Mouse (Mus musculus) ES-CJ7 (cell line): ENCODE data around the gene Adprhl2.

Experiments used
- DNase-seq: peaks from one replicate; pipeline ENCODE4 v3.0.0; 2011; ENCODE audit warnings: low read depth, low spot score

The Adprhl2 gene

DNA sequence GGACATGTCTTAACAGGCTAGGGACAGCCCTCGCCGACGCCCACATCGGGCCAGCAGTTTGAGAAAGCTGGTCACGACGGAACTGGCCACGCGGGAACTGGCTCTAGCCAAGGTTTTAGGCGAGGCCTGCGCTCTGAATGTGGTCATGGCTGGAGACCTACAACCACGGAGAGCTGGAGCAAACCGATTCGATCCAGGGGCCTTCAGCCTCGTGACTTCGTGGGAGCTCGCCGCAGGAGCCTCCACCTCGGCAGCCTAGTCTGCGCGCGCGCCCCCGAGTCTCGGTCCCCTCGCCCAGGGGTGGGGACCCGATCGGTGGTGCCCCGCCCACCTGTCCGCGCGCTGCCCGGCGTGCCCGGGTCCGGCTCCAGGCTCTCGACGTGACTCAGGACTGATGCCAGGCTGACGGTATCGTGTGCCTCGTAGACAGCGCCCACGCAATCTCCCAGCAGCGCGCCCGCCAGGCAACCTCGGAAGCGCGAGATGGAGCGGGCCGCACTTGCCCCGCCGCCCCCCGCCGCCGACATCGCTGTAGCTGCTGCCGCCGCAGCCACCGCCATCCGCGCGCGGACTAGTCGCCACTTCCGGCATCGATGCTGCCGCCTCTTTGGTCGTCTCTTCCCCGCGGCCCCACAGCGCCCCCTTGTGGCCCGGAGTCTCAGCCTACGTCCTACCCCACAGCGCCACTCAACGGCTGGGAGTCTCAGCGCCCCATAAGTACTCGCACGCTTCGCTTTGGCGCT lies at the start of gene Adprhl2:
Gene Adprhl2 (minus strand): TSS at position 593 of the 743 bp plus-strand sequence.
- DNase-seq, result peak; percentile 98

DNA sequence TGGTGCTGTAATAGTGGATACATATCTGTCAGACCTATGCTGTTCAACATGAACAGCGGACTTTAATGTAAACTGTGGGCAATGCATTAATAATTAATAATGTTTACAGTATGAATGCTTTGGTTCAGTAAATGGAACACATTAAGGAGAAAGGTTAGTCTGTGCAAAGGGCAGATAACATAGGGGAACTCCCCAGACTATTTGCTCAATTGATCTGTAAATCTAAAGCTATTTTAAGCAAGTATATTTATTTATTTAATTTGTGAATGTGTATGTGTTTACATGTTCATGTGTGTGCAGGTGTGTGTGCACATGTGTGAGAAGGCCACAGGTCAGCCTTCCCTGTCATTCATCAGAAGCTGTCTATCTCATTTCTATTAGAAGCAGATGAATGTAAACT lies 38.6 kb upstream of the Adprhl2 start:
- no peak for DNase-seq

DNA sequence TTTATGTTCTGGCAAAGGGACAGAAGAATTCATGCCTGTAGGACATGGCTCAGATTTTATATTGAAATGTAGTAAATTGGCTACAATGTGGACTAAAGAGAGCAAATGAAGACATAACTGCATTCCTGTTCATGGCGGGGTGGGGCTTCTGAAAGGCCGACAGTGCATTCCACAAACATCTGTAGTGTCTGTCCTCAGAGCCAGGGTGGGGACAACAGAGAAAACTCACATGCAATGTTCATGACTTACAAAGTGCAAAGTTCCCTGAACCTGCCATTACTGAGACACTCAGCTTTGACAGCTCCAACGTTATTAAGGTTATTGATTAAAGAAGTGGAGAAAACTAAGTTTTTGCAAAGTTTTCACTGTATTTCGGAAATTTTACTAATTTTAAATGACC lies 21.9 kb upstream of the Adprhl2 start:
- no peak for DNase-seq

DNA sequence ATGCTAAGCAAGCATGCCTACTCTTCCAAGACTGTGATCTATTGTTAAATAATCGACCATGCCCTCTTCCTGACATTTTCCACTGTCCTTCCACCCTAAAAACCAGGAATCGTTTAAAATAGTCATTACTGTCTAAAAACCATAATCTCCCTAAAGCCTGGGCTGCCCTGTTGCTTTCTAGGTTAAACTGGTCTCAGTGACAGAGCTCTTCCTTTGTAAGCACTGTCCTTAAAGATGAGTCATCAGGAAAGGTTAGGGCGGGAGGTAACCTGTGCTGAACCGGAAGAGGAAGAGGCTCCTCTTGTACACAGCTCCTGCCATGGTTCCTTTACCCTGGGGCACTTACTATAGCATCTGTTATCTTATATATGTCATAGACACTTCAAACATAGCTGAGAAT lies 18.0 kb upstream of the Adprhl2 start:
- DNase-seq, result peak; percentile 80

DNA sequence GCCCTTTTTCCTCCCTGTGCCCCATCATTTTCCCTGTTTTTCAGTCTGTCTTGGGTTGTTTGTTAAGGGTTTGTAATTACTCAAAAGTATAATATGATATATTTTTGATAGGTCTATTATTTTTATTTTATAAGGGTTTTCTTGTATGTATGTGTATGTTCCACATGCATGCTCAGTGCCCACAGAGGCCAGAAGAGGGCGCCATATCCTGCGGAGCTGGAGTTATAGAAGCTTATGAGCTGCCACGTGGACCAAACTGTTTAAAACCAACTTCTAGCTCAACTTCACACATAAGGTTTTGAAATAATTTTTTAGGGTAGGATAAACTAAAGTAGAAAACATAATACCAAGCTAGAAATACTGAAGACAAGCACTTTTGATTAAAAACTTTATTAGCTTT lies 10.9 kb upstream of the Adprhl2 start:
- peak; percentile 70 for DNase-seq

DNA sequence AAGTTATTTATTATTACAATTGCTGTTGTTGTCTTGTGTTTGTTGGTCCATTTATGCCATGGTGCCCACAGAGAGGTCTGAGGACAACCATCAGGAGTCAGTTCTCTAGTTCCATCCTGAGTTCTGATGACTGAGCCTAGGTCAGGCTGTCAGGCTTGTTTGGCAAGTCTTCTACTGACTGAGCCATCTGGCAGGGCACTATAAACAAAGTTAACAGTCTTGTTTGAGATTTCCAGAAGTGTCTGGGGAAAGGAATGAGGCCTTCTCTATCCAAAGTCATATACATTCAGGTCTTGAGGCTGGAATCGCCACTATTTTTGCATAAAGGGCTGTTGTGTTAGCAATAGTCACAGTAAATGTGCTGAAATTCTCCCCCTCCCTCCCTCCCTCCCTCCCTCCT lies 10.2 kb upstream of the Adprhl2 start:
- no peak for DNase-seq

DNA sequence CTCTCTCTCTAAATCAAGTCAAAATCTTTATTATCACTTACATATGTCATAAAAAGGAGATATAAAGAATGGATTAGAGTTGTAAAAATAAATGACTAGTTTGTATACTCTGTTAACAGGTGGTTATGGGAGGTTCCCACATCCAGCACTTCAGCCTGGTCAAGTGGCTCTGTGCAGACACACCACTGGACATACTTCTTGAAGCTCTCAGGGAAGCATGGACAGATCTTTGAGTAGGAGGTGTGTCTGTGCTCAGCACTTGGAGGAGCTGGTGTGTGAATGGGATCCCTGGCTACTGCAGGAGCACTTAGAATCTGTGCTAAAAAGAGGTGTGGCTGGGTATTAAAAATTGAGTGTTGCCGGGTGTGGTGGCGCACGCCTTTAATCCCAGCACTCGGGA lies 8.8 kb upstream of the Adprhl2 start:
- no peak for DNase-seq

DNA sequence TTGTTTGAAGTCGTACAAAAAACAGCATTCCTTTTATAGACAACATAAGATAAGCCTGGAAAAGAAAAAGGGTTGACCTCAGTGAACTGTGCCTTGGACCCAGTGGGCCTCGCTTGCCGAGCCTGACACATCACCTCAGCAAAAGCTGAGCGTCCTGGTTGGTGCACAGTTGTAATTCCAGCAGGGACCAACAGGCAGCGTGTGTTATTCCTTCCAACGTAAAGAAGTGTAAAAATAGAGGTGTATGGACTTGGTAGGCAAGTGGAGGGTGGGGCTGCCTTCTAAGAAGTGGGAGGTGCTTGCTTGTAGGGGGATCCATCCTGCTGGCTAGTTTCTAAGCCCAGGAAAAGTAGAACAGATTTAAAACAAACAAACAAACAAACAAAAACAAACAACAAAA lies 4.5 kb upstream of the Adprhl2 start:
- DNase-seq, result peak; percentile 72

DNA sequence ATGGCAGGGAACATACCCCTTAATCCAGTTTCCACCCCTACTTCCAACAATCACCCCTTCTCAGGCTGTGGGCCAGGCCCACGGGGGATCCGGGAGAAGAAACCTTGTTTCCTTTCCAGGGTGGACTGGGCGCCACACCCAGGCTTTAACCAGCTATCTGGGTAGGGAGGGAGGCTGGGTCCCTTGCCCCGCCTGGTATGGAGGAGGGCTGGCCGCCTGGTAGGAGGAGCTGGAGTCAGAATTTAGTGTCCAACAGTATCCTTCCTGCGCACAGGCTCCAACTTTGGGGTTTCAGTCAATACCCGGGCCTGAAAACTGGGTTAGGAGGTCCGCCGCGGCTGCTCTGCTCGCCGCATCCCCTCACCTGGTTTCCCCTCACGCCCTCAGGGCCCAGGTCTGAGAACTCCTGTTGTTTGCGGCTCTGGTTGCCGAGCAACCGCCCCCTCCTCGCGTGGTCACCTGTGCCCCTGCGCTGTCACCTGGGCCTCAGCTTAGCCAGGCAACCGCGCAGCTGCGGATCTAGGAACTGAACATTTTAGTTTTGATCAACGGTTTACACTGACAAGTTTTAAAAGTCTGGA lies 3.9 kb upstream of the Adprhl2 start, which contains the start of gene Tekt2:
Gene Tekt2 (minus strand): TSS at position 408 of the 581 bp plus-strand sequence.
- peak; percentile 35 for DNase-seq

DNA sequence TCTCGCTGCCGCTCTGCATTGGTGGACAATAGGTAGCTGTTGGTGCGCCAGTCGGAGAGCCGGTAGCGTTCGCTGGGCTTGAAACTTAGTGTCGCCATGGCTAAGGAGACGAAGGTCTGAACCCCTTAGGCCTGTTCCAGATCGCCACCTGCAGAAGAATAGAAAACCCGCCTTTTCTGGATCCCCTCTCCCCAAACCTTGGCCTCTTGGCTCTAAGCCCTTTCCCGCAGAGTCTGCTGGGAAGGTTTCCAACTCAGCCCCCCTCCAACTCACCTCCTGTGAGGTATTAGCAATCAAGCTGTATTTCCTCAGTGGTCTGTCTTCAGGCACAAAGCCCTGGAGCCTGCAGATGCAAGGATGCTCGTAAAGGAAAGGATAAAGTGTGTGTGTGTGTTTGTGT lies 3.4 kb upstream of the Adprhl2 start:
- no peak for DNase-seq

DNA sequence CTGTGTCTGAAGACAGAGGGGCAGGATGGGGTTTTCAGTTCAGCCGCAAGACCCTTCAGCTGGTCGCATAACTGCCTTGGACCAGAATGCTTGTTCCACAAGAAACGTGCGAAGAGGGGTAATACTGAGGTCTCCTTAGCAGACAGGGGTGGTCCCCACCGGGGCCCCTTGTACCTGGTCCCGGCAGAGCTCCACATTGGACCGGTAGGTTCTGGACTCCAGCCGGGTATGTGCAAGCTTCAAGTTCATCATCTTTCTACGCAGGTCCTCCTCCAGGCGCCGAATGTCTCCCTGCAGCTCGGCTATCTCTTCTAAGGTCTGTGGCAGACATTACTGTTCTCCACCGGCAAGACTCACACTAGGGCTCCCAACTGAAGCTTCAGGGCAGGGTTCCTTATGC lies 1.1 kb upstream of the Adprhl2 start:
- DNase-seq, result no peak

DNA sequence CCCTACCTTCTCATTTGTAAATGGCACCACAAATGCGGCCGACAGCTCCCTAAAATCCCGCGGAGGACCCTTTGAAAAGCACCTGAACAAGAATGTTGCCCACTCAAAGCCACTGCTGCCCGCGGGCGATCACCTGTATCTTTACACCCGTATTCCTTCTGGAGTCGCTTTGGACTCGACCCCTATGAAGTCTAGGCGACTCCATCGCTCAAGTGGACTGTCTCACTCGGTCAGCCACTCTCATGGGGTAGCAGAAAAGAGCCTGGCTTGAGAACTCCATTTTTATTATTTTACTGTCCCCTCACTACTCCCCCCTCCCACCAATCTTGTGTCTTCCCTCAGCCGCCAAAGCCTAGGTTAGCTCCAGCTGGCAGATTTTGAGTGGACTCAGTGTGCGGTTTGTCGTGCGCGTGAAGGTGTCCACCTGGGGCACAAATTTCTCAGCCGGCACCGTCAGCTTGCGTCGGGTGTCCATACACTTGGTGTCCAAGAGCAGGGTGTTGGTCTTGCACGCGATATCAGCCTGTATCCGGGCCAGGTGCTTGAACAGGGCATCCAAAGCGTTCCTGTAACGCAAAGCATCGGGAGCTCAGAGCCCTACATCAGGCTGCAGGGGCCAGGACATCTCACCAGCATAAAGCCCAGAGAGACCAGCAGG lies 480 bp upstream of the Adprhl2 start:
- no peak for DNase-seq

DNA sequence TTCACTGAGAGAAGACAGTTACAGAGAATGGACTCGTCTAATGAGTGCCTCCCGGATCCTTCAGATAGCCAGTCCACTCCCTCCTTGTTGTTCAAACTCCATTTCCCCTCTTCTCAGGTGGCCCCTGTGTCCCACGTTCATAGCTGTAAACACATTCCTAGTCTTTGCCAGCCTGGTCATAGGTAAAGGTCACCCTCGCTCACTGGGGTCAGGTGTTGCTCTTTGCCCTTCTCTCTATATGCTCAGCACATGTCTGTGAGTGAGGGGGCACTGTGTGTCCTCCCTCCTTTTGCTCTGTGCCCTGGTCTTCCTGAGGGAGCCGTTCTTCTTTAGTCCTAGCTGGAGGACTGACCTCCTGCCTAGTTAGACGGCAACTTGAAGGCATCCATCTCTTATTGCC lies 1.7 kb downstream of the Adprhl2 start:
- DNase-seq, result no peak

DNA sequence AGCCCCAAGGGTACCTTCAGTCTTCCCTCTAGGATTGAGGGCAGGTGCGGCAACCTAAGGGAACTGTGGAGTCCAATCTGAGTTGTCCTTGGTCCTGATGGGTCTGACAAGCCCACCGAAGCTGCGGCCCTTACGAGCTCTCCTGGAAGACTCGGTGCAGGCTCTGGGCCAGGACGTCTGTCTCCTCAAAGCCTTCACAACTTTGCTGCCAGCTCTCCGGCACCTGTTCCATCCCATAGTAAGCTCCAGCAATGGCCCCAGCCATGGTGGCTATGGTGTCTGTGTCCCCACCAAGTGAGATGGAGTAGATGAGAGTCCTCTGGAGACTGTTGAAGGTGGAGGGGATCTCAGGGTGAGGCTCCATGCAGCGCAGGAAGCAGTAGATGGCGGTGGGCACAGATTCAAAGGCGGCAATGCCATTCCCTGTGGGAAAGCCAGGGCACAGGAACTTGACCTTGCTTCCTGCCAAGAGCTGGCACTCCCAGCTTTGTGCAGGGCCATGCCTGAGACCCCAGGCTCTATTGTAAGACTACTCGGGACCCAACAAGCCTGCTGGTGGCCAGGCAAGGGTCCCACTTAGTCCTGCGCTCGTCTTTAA lies 5.0 kb downstream of the Adprhl2 start:
- no peak for DNase-seq

DNA sequence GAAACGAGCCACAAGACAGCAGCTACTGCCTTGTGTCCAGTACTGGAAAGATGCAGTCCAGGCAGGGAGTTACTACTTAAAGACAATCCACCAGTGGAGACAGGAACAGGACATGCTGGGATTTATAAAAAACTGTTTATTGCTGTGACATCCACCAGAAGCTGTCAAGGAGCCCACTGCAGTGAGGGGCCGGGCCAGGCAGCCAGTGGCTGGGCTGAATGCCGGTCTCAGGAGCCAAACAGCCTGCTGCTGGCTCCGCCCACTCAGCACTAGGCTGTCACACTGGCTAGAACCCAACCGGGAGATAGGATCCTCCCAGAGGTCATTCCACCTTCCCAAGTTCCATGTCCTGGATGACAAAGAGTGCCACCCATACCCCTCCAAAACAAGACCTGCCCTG lies 5.6 kb downstream of the Adprhl2 start:
- no peak for DNase-seq

DNA sequence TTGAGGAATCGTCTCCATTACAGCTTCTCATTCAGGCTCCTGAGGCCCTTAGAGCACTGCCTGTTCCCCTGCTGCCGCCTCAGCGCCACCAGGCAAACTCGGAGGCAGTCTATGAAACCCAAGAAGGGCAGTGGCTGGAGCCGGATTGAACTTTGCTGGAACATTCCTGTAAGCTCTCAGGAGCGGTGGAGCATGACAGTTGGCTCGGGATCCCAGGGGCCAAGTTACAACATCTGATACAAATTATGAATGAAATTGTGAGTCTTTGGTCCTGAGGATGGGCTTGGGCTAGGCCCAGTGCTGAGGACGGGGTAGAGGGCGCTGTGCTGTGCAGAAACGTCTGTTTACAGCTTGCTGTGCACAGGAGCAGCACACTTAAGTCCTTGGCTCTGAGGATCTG lies 7.1 kb downstream of the Adprhl2 start:
- no peak for DNase-seq

DNA sequence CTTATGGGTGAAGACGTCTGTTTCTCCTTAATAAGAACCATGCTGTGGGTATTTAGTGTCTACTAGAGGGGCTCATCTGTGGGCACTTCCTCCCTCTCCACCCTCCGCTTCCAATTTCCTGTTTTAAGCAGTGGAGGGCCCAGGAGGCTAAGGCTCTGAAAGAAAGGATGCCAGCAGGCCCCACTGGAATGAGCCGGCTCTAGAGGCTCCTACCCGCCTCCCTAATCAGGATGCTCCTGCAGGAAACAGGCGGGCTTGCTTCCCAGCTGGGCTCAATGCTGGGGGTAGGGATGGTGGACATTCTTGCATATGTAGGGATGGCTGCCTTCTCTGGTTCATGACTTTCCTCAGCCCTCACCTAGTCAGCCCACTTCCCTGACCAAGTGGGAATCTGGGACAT lies 8.3 kb downstream of the Adprhl2 start:
- DNase-seq, result no peak

DNA sequence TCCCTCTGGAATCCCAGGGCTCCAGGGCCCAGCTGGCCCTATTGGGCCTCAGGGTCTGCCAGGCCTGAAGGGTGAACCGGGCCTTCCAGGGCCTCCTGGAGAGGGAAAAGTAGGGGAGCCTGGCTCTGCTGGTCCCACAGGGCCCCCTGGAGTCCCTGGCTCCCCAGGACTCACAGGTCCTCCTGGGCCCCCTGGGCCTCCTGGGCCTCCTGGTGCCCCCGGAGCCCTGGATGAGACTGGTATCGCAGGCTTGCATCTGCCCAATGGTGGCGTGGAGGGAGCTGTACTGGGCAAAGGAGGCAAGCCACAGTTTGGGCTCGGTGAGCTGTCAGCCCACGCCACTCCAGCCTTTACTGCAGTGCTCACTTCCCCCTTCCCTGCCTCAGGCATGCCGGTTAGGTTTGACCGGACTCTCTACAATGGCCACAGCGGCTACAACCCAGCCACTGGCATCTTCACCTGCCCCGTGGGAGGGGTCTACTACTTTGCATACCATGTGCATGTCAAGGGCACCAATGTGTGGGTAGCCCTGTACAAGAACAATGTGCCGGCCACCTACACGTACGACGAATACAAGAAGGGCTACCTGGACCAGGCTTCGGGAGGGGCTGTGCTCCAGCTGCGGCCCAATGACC lies 9.8 kb downstream of the Adprhl2 start:
- no peak for DNase-seq

DNA sequence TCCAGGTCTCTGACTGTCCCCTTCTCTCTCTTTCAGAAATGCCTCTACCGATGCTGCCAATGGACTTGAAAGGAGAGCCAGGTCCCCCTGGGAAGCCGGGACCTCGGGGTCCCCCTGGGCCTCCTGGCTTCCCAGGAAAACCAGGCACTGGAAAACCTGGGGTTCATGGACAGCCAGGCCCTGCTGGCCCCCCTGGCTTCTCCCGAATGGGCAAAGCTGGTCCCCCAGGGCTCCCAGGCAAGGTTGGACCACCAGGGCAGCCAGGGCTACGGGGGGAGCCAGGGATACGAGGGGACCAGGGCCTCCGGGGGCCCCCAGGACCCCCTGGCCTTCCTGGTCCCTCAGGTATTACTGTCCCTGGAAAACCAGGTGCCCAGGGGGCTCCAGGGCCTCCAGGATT lies 11.2 kb downstream of the Adprhl2 start:
- no peak for DNase-seq

DNA sequence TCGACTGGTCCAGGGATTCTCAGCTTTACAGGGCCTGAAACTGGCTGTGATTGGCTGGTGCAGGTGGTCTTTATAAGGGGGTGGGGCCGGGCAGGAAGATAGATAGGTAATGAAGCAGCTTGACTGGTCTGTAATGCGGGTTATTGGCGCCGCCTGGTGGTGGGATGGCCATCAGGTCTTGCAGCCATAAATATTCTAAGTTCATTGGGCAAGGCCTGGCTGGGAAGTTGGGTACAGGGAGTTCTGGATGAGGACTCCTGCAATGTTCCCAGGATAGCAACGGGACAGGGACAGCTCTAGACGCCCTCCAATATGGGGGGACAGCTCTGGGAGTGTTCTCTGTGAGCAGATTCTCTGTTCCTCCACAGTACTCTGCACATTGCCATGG lies 11.6 kb downstream of the Adprhl2 start:
- DNase-seq, result peak; percentile 94

DNA sequence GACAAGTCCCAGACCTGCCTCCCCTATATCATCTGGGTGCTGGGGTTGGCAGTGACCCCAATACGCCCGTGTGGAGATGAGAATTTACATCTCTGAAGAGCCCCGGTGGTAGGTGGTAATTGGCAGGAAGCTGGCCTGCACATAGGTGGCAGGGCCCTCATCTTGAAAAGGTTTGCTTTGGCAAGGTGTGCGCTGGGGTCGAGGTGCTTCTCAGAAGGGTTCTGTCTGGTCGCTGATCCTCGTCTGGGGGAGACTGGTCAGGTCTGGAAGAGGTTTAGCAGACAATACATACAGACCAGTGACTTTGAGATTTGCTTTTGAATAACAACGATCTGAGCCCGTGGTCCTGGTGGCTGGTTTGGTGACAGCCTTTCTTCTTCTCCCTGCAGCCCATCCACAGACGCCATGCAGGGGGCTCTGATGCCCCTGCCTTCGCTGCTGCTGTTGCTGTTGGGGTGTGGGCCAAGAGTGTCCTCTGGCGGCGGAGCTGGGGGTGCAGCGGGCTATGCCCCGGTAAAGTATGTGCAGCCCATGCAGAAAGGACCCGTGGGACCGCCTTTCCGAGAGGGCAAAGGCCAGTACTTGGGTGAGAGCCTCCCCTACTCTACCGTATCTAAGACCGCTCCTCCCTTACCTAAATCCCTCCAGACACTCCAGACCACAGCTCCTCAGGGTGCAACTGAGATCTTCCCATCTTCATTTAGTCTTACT lies 12.1 kb downstream of the Adprhl2 start:
- peak; percentile 53 for DNase-seq

DNA sequence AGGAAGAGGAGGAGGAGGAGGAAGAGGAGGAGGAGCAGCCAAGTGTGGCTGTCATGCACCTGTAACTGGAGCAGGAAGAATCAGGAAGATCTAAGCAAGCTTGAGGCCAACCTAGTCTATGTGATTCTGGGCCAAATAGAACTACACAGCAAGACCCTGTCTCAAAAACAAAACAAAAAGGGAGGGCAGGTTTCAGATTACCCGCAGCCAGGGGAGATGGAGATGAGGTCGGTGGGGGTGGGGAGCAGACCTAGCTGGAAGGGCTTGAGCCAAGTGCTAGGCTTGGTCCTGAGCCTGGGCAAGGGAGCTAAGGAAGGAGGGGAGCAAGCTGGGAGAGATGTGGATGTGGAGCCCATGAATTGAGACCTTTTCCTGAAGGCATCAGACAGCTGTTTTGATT lies 14.7 kb downstream of the Adprhl2 start:
- peak; percentile 58 for DNase-seq
